In genomic region chr6:62719541-62720155, GRCm38 (mm10) we compare ENCODE assay signal across 21 mouse cellular contexts.
DNase-seq lines count a peak whose midpoint lies in the region; ATAC-seq and TF ChIP-seq lines count a peak whose summit lies in the region.
"Had no signal": no experiment of that assay in that cellular context is flagged by ENCODE, and none has a peak within 500 bp of the region (broad histone marks: within the 10 kb centered on the region; RNA-seq: fewer than 3 reads in every experiment).

No protein-coding gene starts in this region.

- no peaks in the 10 kb centered on the region for H3K9me3 ChIP-seq in lung, embryonic 14.5 days (ENCODE audit: low read depth, low read length)
- H3K9me3 ChIP-seq in lung, embryonic 15.5 days, result no peaks in the 10 kb centered on the region
- H3K9me3 ChIP-seq in lung, embryonic 16.5 days (ENCODE audit: control insufficient read depth, low read length), result no peaks in the 10 kb centered on the region
- no peaks in the 10 kb centered on the region for H3K9me3 ChIP-seq in lung, postnatal 0 days (ENCODE audit: low read length)
- H3K9me3 ChIP-seq: G1E had no signal

- H3K9ac ChIP-seq in lung, embryonic 14.5 days, result no peak overlapping the region
- H3K9ac ChIP-seq in lung, embryonic 15.5 days, result no peak overlapping the region
- no peak overlapping the region for H3K9ac ChIP-seq in lung, embryonic 16.5 days (ENCODE audit: low read length)
- no peak overlapping the region for H3K9ac ChIP-seq in lung, postnatal 0 days (replicated peaks; ENCODE audit: low read depth)

- ATAC-seq in lung, embryonic 14.5 days (ENCODE audit: insufficient read depth), result peak; percentile 73
- peak; percentile 72; the same call in 1 of the 2 replicates for ATAC-seq in lung, embryonic 15.5 days (ENCODE audit: borderline replicate concordance, extremely low read depth, low FRiP score, low TSS enrichment)
- peak; percentile 67 for ATAC-seq in lung, embryonic 16.5 days (ENCODE audit: low read depth)
- ATAC-seq in lung, postnatal 0 days, result no peak
- ATAC-seq: activated CD4-positive, CD25-positive, alpha-beta regulatory T cell, adult 4 months; CD4-positive, CD25-positive, alpha-beta regulatory T cell, adult 4 months; Patski had no signal

- no peak overlapping the region for H3K27ac ChIP-seq in lung, embryonic 14.5 days (ENCODE audit: low read depth)
- no peak overlapping the region for H3K27ac ChIP-seq in lung, embryonic 15.5 days
- H3K27ac ChIP-seq in lung, embryonic 16.5 days (ENCODE audit: low read length), result no peak overlapping the region
- H3K27ac ChIP-seq in lung, postnatal 0 days (ENCODE audit: low read length), result no peak overlapping the region

- TF ChIP-seq EP300 in lung, postnatal 0 days (IDR thresholded peaks at IDR 0.05), result no peak

- no peak overlapping the region for H3K4me3 ChIP-seq in lung, embryonic 14.5 days (ENCODE audit: low read depth, low read length)
- H3K4me3 ChIP-seq in lung, embryonic 15.5 days, result no peak overlapping the region
- H3K4me3 ChIP-seq in lung, embryonic 16.5 days (ENCODE audit: low read length), result no peak overlapping the region
- no peak overlapping the region for H3K4me3 ChIP-seq in lung, postnatal 0 days (ENCODE audit: low read depth, low read length)

- H3K4me2 ChIP-seq in lung, embryonic 14.5 days, result no peak overlapping the region
- H3K4me2 ChIP-seq in lung, embryonic 15.5 days, result no peak overlapping the region
- H3K4me2 ChIP-seq in lung, embryonic 16.5 days (ENCODE audit: low read depth, low read length), result no peak overlapping the region
- no peak overlapping the region for H3K4me2 ChIP-seq in lung, postnatal 0 days (replicated peaks; ENCODE audit: low read depth, low read length)

- no peaks in the 10 kb centered on the region for H3K4me1 ChIP-seq in lung, embryonic 14.5 days (ENCODE audit: insufficient read depth)
- H3K4me1 ChIP-seq in lung, embryonic 15.5 days, result no peaks in the 10 kb centered on the region
- H3K4me1 ChIP-seq in lung, embryonic 16.5 days (replicated peaks; ENCODE audit: control insufficient read depth, insufficient read depth, low read length), result no peaks in the 10 kb centered on the region
- no peaks in the 10 kb centered on the region for H3K4me1 ChIP-seq in lung, postnatal 0 days (ENCODE audit: insufficient read depth, low read depth, low read length)

- WGBS in lung, embryonic 14.5 days, result 36% methylated on average over 5 of the region's 5 CpGs
- WGBS in lung, embryonic 15.5 days, result 36% methylated on average over 5 of the region's 5 CpGs
- WGBS in lung, embryonic 16.5 days, result 33% methylated on average over 5 of the region's 5 CpGs
- 30% methylated on average over 5 of the region's 5 CpGs for WGBS in lung, postnatal 0 days

- no peaks in the 10 kb centered on the region for H3K27me3 ChIP-seq in lung, embryonic 14.5 days (ENCODE audit: insufficient read depth, low read length)
- no peaks in the 10 kb centered on the region for H3K27me3 ChIP-seq in lung, embryonic 15.5 days
- no peaks in the 10 kb centered on the region for H3K27me3 ChIP-seq in lung, embryonic 16.5 days (ENCODE audit: control insufficient read depth, insufficient read depth, low read depth, low read length)
- no peaks in the 10 kb centered on the region for H3K27me3 ChIP-seq in lung, postnatal 0 days (replicated peaks; ENCODE audit: insufficient read depth, low read length)
- H3K27me3 ChIP-seq: CH12.LX, Patski had no signal

- no peaks in the 10 kb centered on the region for H3K36me3 ChIP-seq in lung, embryonic 14.5 days (ENCODE audit: insufficient read depth)
- no peaks in the 10 kb centered on the region for H3K36me3 ChIP-seq in lung, embryonic 15.5 days
- H3K36me3 ChIP-seq in lung, embryonic 16.5 days (ENCODE audit: control insufficient read depth, insufficient read depth, low read length), result no peaks in the 10 kb centered on the region
- no peaks in the 10 kb centered on the region for H3K36me3 ChIP-seq in lung, postnatal 0 days (ENCODE audit: insufficient read depth, low read length)
- H3K36me3 ChIP-seq: G1E had no signal

- DNase-seq in lung, embryonic 14.5 days, result peak; percentile 32
- no peak for DNase-seq in lung, postnatal 10 days
- no peak for DNase-seq in lung, postnatal 25 days (ENCODE audit: low spot score)
- no peak for DNase-seq in lung, postnatal 0 days (ENCODE audit: low spot score)
- DNase-seq: adrenal gland, adult 2 months; adrenal gland, adult 8-10 months; adrenal gland, postnatal 10 days; adrenal gland, postnatal 14 days; adrenal gland, postnatal 25 days; adrenal gland, postnatal 36 days; B cell, adult 2 months; cerebellum, adult 11 months; cerebellum, adult 11-12 months; cerebellum, adult 18-20 months had no signal

- no peak for TF ChIP-seq CTCF in lung, embryonic 14.5 days (IDR thresholded peaks at IDR 0.05; ENCODE audit: low read depth)
- no peak for TF ChIP-seq CTCF in lung, postnatal 0 days (IDR thresholded peaks at IDR 0.05)
